Comparison of ENCODE assay signal across 50 mouse cellular contexts in the genomic region with DNA sequence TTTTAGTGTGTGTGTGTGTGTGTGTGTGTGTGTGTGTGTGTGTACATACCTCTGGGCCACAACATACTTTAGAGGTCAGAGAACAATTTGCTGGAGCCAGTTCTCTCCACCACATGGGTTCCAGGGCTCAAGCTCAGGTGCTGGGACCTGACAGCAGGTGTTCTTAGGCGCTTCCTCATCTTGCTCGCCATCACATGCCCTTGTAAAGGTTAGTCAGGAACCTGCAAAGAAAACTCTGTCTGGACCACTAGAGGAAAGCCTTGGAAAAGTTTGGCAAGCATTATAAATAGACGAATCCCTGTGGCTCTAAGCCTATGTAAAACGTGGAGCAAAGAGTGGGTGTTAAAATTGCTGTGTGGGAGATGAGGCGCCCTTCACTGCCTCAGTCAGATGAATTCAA. TPM values are rescaled to one million over a fixed set of nuclear protein-coding genes. Genes with fewer than 3 reads are reported as not detected.
"Had no signal": no experiment of that assay in that cellular context is flagged by ENCODE, and none has a peak within 500 bp of the region (broad histone marks: within the 10 kb centered on the region; RNA-seq: fewer than 3 reads in every experiment).

No protein-coding gene starts in this region.

- H3K36me3 ChIP-seq: heart, embryonic 12.5 days; heart, embryonic 13.5 days; heart, embryonic 15.5 days; hindbrain, embryonic 10.5 days; hindbrain, embryonic 12.5 days; hindbrain, embryonic 13.5 days; hindbrain, embryonic 15.5 days; intestine, embryonic 15.5 days; kidney, embryonic 15.5 days had no signal

- H3K4me2 ChIP-seq: heart, embryonic 11.5 days; heart, embryonic 12.5 days; heart, embryonic 13.5 days; heart, embryonic 15.5 days; hindbrain, embryonic 12.5 days; hindbrain, embryonic 13.5 days; hindbrain, embryonic 14.5 days; hindbrain, embryonic 15.5 days; intestine, embryonic 15.5 days; kidney, embryonic 15.5 days had no signal

- H3K9ac ChIP-seq: heart, embryonic 12.5 days; heart, embryonic 13.5 days; heart, embryonic 15.5 days; hindbrain, embryonic 12.5 days; hindbrain, embryonic 13.5 days; hindbrain, embryonic 14.5 days; hindbrain, embryonic 15.5 days; intestine, embryonic 15.5 days; kidney, embryonic 15.5 days had no signal

- H3K27ac ChIP-seq: heart, embryonic 13.5 days; heart, embryonic 15.5 days; hindbrain, embryonic 10.5 days; hindbrain, embryonic 12.5 days; hindbrain, embryonic 13.5 days; hindbrain, embryonic 14.5 days; hindbrain, embryonic 15.5 days; hindbrain, postnatal 0 days; intestine, embryonic 15.5 days; kidney, embryonic 15.5 days; kidney, postnatal 0 days; layer of hippocampus, adult 2 months; left cerebral cortex, adult 2 months had no signal

- ATAC-seq: hindbrain, embryonic 16.5 days; hindbrain, postnatal 0 days; inflammation-experienced regulatory T-cells, adult 6 months; intestine, embryonic 15.5 days; intestine, embryonic 16.5 days; intestine, postnatal 0 days had no signal

- H3K4me3 ChIP-seq: heart, embryonic 12.5 days; heart, embryonic 13.5 days; heart, embryonic 15.5 days; hindbrain, embryonic 10.5 days; hindbrain, embryonic 12.5 days; hindbrain, embryonic 13.5 days; hindbrain, embryonic 15.5 days; intestine, embryonic 15.5 days; kidney, embryonic 15.5 days; layer of hippocampus, adult 2 months; left cerebral cortex, adult 2 months had no signal

- H3K4me1 ChIP-seq: heart, embryonic 12.5 days; heart, embryonic 13.5 days; heart, embryonic 15.5 days; hindbrain, embryonic 10.5 days; hindbrain, embryonic 12.5 days; hindbrain, embryonic 13.5 days; hindbrain, embryonic 15.5 days; intestine, embryonic 15.5 days; kidney, embryonic 15.5 days had no signal

- H3K9me3 ChIP-seq: heart, embryonic 13.5 days; heart, embryonic 15.5 days; hindbrain, embryonic 10.5 days; hindbrain, embryonic 12.5 days; hindbrain, embryonic 13.5 days; hindbrain, embryonic 15.5 days; intestine, embryonic 15.5 days had no signal

- DNase-seq: heart, postnatal 10 days; heart, postnatal 14 days; heart, postnatal 36 days; heart, postnatal 4 days; kidney, adult 11 months; kidney, adult 18-20 months; kidney, adult 2 months; kidney, adult 8-10 months; kidney, adult 9 months; kidney, postnatal 10 days; kidney, postnatal 14 days; kidney, postnatal 25 days; kidney, postnatal 36 days; kidney, postnatal 4 days; layer of hippocampus, adult 9-11 months; layer of hippocampus, postnatal 36 days had no signal

- H3K27me3 ChIP-seq: heart, embryonic 12.5 days; heart, embryonic 13.5 days; heart, embryonic 15.5 days; hindbrain, embryonic 12.5 days; hindbrain, embryonic 13.5 days; hindbrain, embryonic 15.5 days; intestine, embryonic 15.5 days; kidney, embryonic 15.5 days had no signal

RNA-seq across cellular contexts. Expression of gene Zfp42, which starts 31.8 kb away (rescaled TPM):
- total RNA-seq: heart, postnatal 10 days; heart, postnatal 14 days; heart, postnatal 25 days; heart, postnatal 36 days; heart, postnatal 4 days; hematopoietic stem cell, adult 5-6 weeks; hindbrain, postnatal 0 days; layer of hippocampus, adult 18-20 months; layer of hippocampus, adult 2 months; layer of hippocampus, adult 8-10 months; layer of hippocampus, postnatal 10 days; layer of hippocampus, postnatal 14 days; layer of hippocampus, postnatal 25 days; layer of hippocampus, postnatal 36 days; left cerebral cortex, adult 18-20 months; left cerebral cortex, adult 2 months had no signal
- polyA plus RNA-seq: heart, embryonic 11.5 days; heart, embryonic 12.5 days; heart, embryonic 13.5 days; heart, embryonic 14.5 days; heart, embryonic 15.5 days; heart, embryonic 16.5 days; heart, postnatal 0 days; hindbrain, embryonic 10.5 days; hindbrain, embryonic 11.5 days; hindbrain, embryonic 12.5 days; hindbrain, embryonic 13.5 days; hindbrain, embryonic 14.5 days; hindbrain, embryonic 15.5 days; hindbrain, embryonic 16.5 days; hindbrain, postnatal 0 days; inflammation-experienced regulatory T-cells, adult 6 months; intestine, embryonic 15.5 days; intestine, embryonic 16.5 days; intestine, postnatal 0 days; kidney, adult 2 months; kidney, embryonic 14.5 days; kidney, embryonic 15.5 days; kidney, embryonic 16.5 days; kidney, postnatal 0 days; large intestine, adult 2 months had no signal
